In genomic region chr1:119421576-119422421, GRCm38 (mm10) we compare ENCODE assay signal across 8 mouse cellular contexts. TPM values are rescaled to one million over a fixed set of nuclear protein-coding genes. Genes with fewer than 3 reads are reported as not detected.
DNase-seq lines count a peak whose midpoint lies in the region; ATAC-seq and TF ChIP-seq lines count a peak whose summit lies in the region.

TSS of gene Inhbb (minus strand) at chr1:119422248.

- ATAC-seq in Patski = peak; percentile 32
- ATAC-seq in embryonic facial prominence, embryonic 11.5 days (replicated peaks; ENCODE audit: insufficient number of reproducible peaks, low FRiP score, low TSS enrichment, low read depth) = no peak
- 0 out of 2 replicates have a peak, but pooled peaks have one; percentile 29 for ATAC-seq in heart, embryonic 15.5 days (replicated peaks; ENCODE audit: insufficient number of reproducible peaks, insufficient read depth, low FRiP score, low read depth)
- ATAC-seq in stomach, embryonic 14.5 days (ENCODE audit: insufficient number of reproducible peaks, insufficient read depth, low FRiP score, low read depth) = peak; percentile 30; the same call in 1 of the 2 replicates

- intact Hi-C loops in left cerebral cortex, adult 2 months (cut with DNase I) = loop anchor here (2.0 to 10.0 kb wide), 3 partner anchors 165 to 654 kb away; no protein-coding TSS in a partner anchor

- under 1% methylated on average over 61 of the region's 92 CpGs for WGBS in embryonic facial prominence, embryonic 11.5 days
- WGBS in heart, embryonic 15.5 days = under 1% methylated on average over 80 of the region's 92 CpGs
- under 1% methylated on average over 65 of the region's 92 CpGs for WGBS in stomach, embryonic 14.5 days

- H3K4me3 ChIP-seq in embryonic facial prominence, embryonic 11.5 days (ENCODE audit: low read depth, low read length) = peak within 1 kb of the TSS; percentile 53
- H3K4me3 ChIP-seq in heart, embryonic 15.5 days = peak within 1 kb of the TSS; percentile 76
- H3K4me3 ChIP-seq in left cerebral cortex, adult 2 months = peak within 1 kb of the TSS; percentile 54
- H3K4me3 ChIP-seq in stomach, embryonic 14.5 days (ENCODE audit: low read depth, low read length) = peak within 1 kb of the TSS; percentile 67

- H3K27ac ChIP-seq in embryonic facial prominence, embryonic 11.5 days (replicated peaks; ENCODE audit: low read depth, low read length) = no peak within 1 kb of the TSS
- no peak within 1 kb of the TSS for H3K27ac ChIP-seq in heart, embryonic 15.5 days
- H3K27ac ChIP-seq in left cerebral cortex, adult 2 months = peak within 1 kb of the TSS; percentile 69
- H3K27ac ChIP-seq in stomach, embryonic 14.5 days (ENCODE audit: low read length) = no peak within 1 kb of the TSS

- peak within 1 kb of the TSS; percentile 65 for H3K9ac ChIP-seq in embryonic facial prominence, embryonic 11.5 days (replicated peaks; ENCODE audit: low read length)
- H3K9ac ChIP-seq in heart, embryonic 15.5 days = peak within 1 kb of the TSS; percentile 74
- peak within 1 kb of the TSS; percentile 40; the same call in 1 of the 2 replicates for H3K9ac ChIP-seq in stomach, embryonic 14.5 days (replicated peaks; ENCODE audit: low read depth, low read length)

- TF ChIP-seq CTCF in Patski (IDR thresholded peaks at IDR 0.05) = no peak
- no peak for TF ChIP-seq CTCF in left cerebral cortex, adult 2 months (IDR thresholded peaks at IDR 0.05)

- in situ Hi-C loops in Patski (cut with MboI; ENCODE audit: low pct_unique_long_range_greater_than_20kb) = loop anchor here (5.0 kb wide), 2 partner anchors 79 to 329 kb away; no protein-coding TSS in a partner anchor

- no peaks in the 10 kb centered on the region for H3K27me3 ChIP-seq in Patski
- H3K27me3 ChIP-seq in embryonic facial prominence, embryonic 11.5 days (ENCODE audit: control insufficient read depth, insufficient read depth, low read length) = peaks cover 51% of the 10 kb centered on the region
- peaks cover 85% of the 10 kb centered on the region for H3K27me3 ChIP-seq in heart, embryonic 15.5 days
- H3K27me3 ChIP-seq in stomach, embryonic 14.5 days (ENCODE audit: control insufficient read depth, insufficient read depth, low read length) = peaks cover 46% of the 10 kb centered on the region

- DNase-seq in 3134 (ENCODE audit: extremely low read depth, insufficient read length, low spot score) = peak; percentile 59
- no peak for DNase-seq in Patski (ENCODE audit: low read depth, low spot score)
- peak; percentile 40 for DNase-seq in embryonic facial prominence, embryonic 11.5 days (ENCODE audit: low spot score)
- DNase-seq in left cerebral cortex, adult 2 months (ENCODE audit: extremely low spot score in 1 of 2, low spot score in 2 of 2) = peak; percentile 37 to 47
- DNase-seq in lung, postnatal 4 days = peak; percentile 46 to 59
- DNase-seq in T-cell, adult 2 months (ENCODE audit: low spot score) = no peak

- H3K4me1 ChIP-seq in embryonic facial prominence, embryonic 11.5 days (ENCODE audit: control insufficient read depth, insufficient read depth, low read length) = peaks cover 9% of the 10 kb centered on the region
- H3K4me1 ChIP-seq in heart, embryonic 15.5 days (replicated peaks) = peaks cover 29% of the 10 kb centered on the region
- H3K4me1 ChIP-seq in stomach, embryonic 14.5 days (ENCODE audit: control insufficient read depth, insufficient read depth, low read length) = peaks cover 11% of the 10 kb centered on the region; the same call in 1 of the 2 replicates

- no peaks in the 10 kb centered on the region for H3K36me3 ChIP-seq in embryonic facial prominence, embryonic 11.5 days (replicated peaks; ENCODE audit: control insufficient read depth, insufficient read depth, low read depth, low read length)
- no peaks in the 10 kb centered on the region for H3K36me3 ChIP-seq in heart, embryonic 15.5 days
- H3K36me3 ChIP-seq in stomach, embryonic 14.5 days (ENCODE audit: control insufficient read depth, insufficient read depth, low read length) = no peaks in the 10 kb centered on the region

- CTCF ChIA-PET in Patski (lab: Charles Lee) = interaction anchor here (1.0 kb wide), 1 partner anchor 327 kb away, joined by 4 read pairs; no protein-coding TSS in a partner anchor

- no peaks in the 10 kb centered on the region for H3K9me3 ChIP-seq in embryonic facial prominence, embryonic 11.5 days (replicated peaks; ENCODE audit: control insufficient read depth, low read length)
- H3K9me3 ChIP-seq in heart, embryonic 15.5 days (replicated peaks) = no peaks in the 10 kb centered on the region
- H3K9me3 ChIP-seq in stomach, embryonic 14.5 days (ENCODE audit: control insufficient read depth, low read depth, low read length) = no peaks in the 10 kb centered on the region

- POLR2A ChIA-PET in Patski (lab: Charles Lee) = interaction anchor here (0.6 to 1.0 kb wide), 3 partner anchors 15 to 634 kb away, joined by 3 read pairs; no protein-coding TSS in a partner anchor

- peak within 1 kb of the TSS; percentile 98 for H3K4me2 ChIP-seq in embryonic facial prominence, embryonic 11.5 days (ENCODE audit: low read depth, low read length)
- peak within 1 kb of the TSS; percentile 100 for H3K4me2 ChIP-seq in heart, embryonic 15.5 days
- peak within 1 kb of the TSS; percentile 99 for H3K4me2 ChIP-seq in stomach, embryonic 14.5 days (replicated peaks; ENCODE audit: low read depth, low read length)

RNA-seq across cellular contexts. Expression of gene Inhbb, which starts in this region (rescaled TPM):
- polyA plus RNA-seq in Patski (2021) = 24.6 TPM
- polyA plus RNA-seq in embryonic facial prominence, embryonic 11.5 days (2014; fragmentation: Nextera tagmentation; extraction: Ambion mirVana) = 0.11 and 0.17 TPM in 2 replicates
- 0.48 and 0.62 TPM in 2 replicates for polyA plus RNA-seq in heart, embryonic 15.5 days (2015; fragmentation: Nextera tagmentation; extraction: Ambion mirVana)
- 1 to 10 TPM; 4.7 to 5.2 TPM for total RNA-seq in left cerebral cortex, adult 2 months (2021)
- polyA plus RNA-seq in stomach, embryonic 14.5 days (2014; fragmentation: Nextera tagmentation; extraction: Ambion mirVana) = 1.5 and 2.0 TPM in 2 replicates

Comparison
In these comparisons a context has a peak if more than half of its experiments do, and no peak if none do; other contexts are left out.
1. Peak in DNase-seq, H3K4me3 ChIP-seq, H3K9ac ChIP-seq and H3K4me2 ChIP-seq in embryonic facial prominence, embryonic 11.5 days; RNA of the gene not detected or under 1 TPM.
2. Peak in ATAC-seq, H3K4me3 ChIP-seq, H3K9ac ChIP-seq and H3K4me2 ChIP-seq in heart, embryonic 15.5 days; RNA of the gene not detected or under 1 TPM.
3. DNase-seq: peak in 3134 (single experiment), left cerebral cortex, adult 2 months (2 of 2) and lung, postnatal 4 days (2 of 2); none in Patski (single experiment) and T-cell, adult 2 months (single experiment).
4. Peak in every context shown above with its lines, with median percentiles within 50 percentile points of each other: H3K4me2 ChIP-seq, H3K4me3 ChIP-seq and H3K9ac ChIP-seq.